Mouse (Mus musculus): ENCODE measurements at regions not wholly inside any gene's neighbourhood (a gene's known extent, or its start where the extent isn't known, plus 50 kb on each side); places are given as distances from the start of the nearest gene placed in this dataset.

- Histone ChIP-seq H3K4me3 (no peak overlapping the region), H3K36me3 (no peaks in the 10 kb centered on the region), H3K9me3 (replicated peaks) (no peaks in the 10 kb centered on the region), H3K4me2 (peak overlapping the region; percentile 75; the same call in 1 of the 2 replicates), H3K4me1 (peaks cover 40% of the 10 kb centered on the region), H3K9ac (no peak overlapping the region), H3K27me3 (replicated peaks) (0 out of 2 replicates have a peak, but pooled peaks cover 5% of the 10 kb centered on the region), H3K27ac (peak overlapping the region; percentile 95)
- ATAC-seq = no peak
- 82% methylated on average over 4 of the region's 4 CpGs for WGBS (ENCODE audit: insufficient replicate concordance)
These were observed 72.2 kb upstream of the Ccdc71l start for GRCm38 (mm10) chr12:32306326-32306725.

- Histone ChIP-seq H3K4me2 (peak overlapping the region; percentile 75), H3K4me3 (peak overlapping the region; percentile 39), H3K36me3 (no peaks in the 10 kb centered on the region), H3K27me3 (replicated peaks) (no peaks in the 10 kb centered on the region), H3K9ac (peak overlapping the region; percentile 68), H3K9me3 (replicated peaks) (no peaks in the 10 kb centered on the region), H3K4me1 (peaks cover 40% of the 10 kb centered on the region), H3K27ac (peak overlapping the region; percentile 95)
- ATAC-seq = peak; percentile 98
- 19% methylated on average over 9 of the region's 9 CpGs for WGBS (ENCODE audit: insufficient replicate concordance)
These were observed 71.1 kb upstream of the Ccdc71l start for GRCm38 (mm10) chr12:32307280-32308006.

- H3K4me2 ChIP-seq = no peak overlapping the region
- ATAC-seq = no peak
- no peak overlapping the region for H3K27ac ChIP-seq
- H3K36me3 ChIP-seq = no peaks in the 10 kb centered on the region
- 58% methylated on average over 1 of the region's 1 CpGs for WGBS (ENCODE audit: insufficient replicate concordance)
- no peaks in the 10 kb centered on the region for H3K4me1 ChIP-seq
- H3K27me3 ChIP-seq (replicated peaks) = no peaks in the 10 kb centered on the region
- H3K9me3 ChIP-seq (replicated peaks) = no peaks in the 10 kb centered on the region
- H3K4me3 ChIP-seq = no peak overlapping the region
- H3K9ac ChIP-seq = no peak overlapping the region
These were observed 63.3 kb upstream of the Ccdc71l start for GRCm38 (mm10) chr12:32315099-32315783.
